Mouse (Mus musculus) spleen, postnatal 4 days (tissue): ENCODE data around the gene Utf1.

Experiments used
- DNase-seq, 2 experiments: peaks; one replicate each; pipeline ENCODE4 v3.0.0; 2022; ENCODE audit warnings: low spot score in 2 of 2

The Utf1 gene

DNA sequence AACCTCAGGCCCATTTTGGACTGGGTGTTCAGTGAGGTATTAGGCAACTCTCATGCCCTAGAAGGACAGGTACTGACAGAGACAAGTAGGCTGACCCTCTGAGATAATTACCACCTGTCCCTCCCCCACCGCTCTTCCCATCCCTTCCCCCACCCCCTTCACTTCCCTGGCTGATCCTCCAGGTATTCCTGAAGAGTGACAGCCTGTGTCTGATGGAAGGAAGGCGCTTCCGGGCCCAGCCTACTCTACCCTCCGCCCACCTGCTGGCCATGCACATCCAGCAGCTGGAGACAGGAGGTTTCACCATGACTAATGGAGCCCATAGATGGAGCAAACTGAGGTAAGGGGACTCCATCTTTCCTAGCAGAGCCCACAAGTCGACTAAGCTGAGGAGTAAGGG, 5.8 kb upstream of the Utf1 start:
- no peak for DNase-seq

DNA sequence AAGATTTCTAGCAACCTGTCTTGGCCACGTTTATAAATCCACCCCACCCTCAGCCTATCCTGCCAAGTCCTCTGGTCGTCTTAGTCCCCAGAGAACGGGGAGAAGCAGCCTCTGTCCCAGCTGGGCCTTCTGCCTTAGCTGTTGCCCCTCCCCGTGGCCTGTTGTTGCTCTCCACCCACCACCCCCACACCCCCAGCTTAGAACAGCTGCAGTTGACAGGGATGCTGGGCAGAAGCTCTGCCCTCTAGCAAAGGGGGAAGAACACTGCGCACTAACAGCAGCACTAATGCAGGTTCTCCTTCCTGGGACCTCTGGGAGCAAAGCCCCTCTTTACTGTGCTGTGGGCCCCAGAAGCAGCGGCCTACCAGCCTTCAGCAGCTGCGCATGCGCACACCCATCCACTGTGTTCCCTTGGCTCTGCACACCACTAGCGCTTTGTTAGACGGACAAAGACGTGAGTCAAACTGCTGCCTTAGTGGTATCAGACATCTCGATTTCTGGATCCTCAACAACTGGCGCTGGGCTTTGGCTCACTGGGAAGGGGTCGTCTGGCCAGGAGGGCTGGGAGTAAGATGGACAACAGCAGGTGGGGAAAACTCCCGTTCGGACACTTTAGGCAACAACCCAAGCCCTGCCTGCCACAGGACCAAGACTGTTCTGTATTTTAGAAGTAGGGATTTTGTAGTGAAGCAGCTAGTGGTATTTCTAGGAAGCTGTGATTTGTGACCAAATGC, 2.9 kb upstream of the Utf1 start:
- no peak for DNase-seq

DNA sequence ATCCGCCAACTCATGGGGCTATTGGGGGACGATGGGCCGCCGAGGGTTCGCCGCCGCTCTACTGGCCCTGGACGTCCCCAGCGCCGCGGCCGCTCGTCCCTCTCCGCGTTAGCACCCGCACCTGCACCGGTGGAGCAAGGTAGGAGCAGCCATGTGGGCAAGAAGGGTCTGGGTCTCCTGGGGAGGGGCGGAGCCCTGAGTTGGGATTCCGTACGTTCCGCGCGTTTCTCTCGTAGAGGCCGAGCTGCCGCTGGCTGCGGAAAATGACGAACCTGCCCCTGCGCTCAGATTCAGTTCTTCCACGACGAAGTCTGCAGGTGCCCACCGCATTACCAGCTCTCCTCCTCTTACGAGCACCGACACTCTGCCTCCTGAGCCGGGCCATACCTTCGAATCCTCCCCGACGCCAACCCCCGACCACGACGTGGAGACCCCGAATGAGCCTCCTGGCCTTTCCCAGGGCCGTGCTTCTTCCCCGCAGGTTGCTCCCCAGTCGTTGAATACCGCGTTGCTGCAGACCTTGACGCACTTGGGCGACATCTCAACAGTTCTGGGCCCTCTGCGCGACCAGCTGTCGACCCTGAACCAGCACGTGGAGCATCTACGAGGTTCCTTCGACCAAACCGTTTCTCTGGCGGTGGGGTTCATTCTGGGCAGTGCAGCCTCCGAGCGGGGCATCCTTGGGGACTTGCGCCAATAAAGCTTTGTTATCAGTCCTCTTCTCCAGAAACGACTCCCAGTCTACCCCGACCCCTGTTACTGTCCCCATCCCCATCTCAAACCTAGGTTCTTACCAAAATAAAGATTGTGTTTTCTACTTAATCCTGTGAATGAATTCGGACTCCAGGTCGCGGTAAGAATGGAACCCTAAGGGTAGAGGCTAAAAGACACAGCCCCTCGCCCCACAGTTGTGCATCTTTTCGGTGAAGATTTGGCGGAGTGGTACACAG, 977 bp downstream of the Utf1 start:
- DNase-seq, result no peak

DNA sequence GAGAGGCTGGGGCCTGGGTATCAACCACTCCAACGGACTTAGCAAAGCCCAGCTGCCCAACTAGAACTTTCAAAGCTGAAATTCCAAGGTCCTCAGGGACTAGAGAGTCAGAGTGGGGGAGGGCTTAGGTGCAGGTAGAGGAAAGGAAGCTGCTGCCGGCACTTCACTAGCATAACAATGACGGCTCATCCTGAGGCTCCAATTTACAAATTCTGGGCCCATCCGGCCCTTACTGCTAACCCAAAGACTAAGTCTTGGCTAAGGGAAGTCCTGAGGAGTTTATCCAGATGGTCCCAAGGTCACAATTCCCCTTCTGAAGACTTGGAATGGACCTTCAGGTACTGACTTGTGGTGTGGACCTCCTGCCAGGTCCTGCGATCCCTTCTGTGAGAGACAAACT, 1.9 kb downstream of the Utf1 start:
- DNase-seq, result no peak

DNA sequence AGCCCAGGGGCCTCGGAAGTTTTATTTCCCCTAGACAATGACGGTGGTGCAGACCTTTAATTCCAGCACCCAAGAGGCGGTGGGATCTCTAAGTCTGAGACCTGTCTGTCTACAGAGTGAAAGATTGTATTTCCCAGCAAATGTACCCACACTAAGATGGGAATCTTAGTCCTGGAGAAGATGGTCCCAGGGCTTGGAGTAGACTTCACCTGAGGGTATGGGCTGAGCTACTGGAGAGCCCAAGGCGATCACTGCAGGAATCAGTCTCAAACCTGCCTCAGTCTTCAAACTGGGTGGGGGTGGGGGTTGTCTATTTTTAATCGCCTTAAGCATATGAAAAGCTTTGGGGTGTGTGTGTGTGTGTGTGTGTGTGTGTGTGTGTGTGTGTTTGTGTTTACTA, 2.4 kb downstream of the Utf1 start:
- DNase-seq, result no peak

DNA sequence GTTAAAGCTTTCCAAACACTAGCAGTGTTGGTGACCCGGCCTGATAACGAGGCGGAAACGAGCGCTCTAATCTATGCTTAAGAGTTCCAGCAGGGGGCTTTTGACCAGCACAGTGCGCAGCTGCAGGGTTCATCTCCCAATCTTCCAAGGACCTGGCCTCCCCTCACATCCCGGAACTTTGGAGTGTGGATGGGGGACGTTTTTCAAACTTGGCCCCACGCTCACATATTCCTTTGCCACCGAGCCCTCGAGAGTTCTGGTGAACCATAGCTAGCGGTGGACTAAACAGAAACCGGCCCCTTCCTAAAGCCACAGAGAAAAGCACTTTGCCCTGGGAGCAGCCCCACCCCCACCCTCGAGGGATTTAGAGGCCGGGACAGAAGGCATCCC, 6.3 kb downstream of the Utf1 start:
- DNase-seq, result no peak

DNA sequence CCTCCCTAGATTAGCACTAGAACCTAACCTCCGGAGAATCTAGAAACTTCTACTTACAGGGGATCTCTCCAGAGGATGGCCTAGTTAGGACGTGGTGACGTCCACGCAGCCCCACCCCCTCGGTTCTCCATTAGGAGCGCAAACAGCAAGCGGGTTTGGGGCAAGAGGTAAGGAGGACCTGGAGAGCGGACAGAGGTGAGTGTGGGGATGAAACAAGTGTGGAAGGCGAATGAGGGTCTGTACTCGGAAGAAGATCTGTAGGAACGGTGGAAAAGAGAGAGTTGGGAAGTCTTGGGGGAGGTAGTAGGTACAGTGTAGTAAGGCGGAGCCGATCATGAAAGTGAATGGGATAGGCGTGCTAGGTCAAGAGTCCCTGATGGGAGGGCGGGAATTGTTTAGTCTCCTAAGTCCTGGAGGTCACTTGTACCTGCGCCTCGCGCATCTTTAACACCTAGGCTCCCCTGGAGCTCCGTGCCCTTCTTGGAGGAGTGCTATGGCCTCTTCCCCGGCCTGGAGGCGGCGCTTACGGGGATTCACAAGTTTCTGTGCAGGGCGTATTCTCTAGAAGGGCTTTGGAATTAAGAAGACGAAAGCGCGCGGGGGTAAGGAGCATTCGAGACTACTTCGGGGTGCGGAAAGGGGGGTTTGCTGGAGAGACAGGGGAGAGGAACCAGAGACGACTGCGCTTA, 6.8 kb downstream of the Utf1 start:
- DNase-seq, result no peak

DNA sequence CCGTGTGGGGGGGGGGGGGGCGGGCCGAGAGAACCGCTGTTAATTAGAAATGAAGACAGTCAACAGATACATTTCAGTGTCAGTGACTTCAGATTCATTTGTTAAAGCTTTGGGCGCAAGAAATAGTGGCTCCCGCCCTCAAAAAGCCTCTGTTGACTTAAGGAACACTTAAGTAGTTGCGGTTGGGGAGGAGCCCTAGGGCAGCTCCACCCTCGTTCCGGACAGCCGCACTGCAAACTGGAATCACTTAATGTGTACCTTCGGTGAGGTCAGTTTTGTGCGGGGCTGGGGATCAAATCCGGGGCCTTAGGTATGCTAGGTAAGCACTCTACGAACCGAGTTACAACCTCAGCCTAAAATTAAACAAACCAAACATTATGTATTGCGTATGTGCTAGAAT, 7.5 kb downstream of the Utf1 start:
- no peak for DNase-seq

DNA sequence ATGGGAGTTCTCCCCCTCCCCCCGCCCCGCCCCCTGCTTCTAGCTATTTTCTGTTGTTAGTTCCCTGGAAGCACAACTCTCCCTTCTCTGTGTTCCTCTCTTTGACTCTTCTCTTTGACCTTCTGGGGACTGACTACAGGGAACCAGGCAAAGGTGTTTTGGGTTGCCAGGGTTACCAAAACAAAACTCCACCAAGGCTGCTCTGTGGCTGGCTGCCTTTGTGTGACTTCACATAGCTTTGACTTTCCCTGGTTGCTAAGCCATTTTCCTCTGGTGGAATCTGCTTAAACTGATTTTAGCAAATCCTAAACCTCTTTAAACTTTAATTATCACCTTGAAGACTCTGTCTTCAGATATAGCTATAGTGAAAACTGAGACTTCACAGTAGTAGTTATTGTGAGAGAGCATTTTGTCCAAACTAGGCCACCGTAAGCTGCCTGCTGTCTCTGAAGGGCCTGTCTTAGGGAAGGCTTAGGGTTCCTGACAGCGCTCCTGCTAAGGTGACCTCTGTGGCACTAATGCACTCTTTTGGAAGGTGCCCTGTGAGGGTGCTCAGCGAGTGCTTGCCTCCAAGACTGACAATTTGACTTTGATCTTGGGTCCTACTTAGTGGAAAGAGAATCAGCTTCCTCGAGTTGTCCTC, 8.5 kb downstream of the Utf1 start:
- DNase-seq, result no peak

DNA sequence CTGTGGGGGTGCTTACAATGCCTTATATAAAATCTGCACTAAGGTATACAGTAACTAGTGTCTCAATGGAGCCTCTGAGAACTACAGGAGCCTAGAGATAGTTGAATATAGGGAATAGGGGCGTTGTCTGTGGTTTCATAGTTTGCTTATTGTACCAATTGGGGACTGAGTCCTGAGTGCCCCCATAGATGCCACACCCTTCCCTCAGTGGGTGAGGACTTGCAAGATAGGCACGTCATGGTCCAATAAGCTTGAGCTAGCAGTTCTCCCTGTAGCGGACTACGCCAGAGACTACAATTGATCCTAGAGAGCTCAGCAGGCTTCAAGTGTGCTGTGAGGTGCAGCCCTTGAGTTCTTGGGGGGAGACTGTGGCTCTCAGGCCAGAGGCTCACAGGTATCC, 11.9 kb downstream of the Utf1 start:
- DNase-seq, result no peak

DNA sequence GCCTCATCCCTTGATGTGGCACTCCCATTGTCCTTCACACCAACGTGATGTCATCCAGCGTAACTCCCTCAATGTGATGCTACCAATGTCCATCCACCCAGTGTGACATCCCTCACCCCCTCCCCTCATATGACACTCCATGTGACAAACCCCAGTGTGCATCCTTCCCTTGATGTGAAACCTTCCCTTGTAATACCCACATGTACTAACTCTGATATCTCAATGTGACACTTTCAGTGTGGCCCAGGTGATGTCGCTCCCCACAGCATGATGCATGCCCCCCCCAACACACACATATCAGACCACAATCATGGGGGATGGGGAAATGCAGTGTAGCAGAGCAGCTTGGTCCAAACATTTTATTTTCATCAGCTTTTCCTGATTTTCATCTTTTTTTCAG, 13.1 kb downstream of the Utf1 start:
- no peak for DNase-seq

DNA sequence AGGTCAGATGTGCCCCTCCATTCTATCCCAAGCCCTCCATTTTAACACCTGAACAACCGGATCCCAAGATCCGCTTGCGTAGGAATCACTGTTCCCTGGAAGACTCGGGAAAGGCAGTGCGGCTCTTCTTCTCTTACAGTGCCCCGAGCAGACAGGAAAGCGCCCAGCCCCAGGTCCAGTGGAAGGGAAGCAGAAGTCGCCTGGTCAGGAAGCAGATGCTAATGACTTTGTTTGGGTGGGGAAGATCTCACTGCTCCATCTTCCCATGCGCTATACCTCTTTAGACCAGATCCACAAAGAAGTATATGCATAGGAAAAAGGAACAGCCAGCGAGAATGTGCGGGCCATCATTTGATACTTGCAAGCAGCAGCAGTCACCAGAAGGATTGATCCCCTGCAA, 13.8 kb downstream of the Utf1 start:
- no peak for DNase-seq

DNA sequence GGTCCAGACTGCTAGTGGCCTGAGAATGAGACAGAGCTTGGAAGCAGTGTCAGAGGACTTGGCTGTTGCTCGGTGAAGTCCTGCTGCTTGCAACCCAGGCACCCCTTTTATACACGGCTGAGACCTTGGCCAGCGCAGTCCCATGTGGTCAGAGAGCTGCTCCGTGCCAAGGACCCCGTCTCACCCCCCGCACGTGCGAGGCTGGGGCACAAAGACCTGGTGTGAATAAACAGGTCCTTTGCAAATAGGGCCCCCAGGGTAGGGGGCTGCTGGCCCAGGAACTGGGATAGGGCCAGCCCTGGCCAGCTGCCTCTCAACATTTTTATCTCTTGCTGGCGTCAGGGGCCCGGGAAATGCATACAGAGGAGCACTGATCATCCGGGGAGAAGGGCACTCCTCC, 14.4 kb downstream of the Utf1 start:
- no peak for DNase-seq

DNA sequence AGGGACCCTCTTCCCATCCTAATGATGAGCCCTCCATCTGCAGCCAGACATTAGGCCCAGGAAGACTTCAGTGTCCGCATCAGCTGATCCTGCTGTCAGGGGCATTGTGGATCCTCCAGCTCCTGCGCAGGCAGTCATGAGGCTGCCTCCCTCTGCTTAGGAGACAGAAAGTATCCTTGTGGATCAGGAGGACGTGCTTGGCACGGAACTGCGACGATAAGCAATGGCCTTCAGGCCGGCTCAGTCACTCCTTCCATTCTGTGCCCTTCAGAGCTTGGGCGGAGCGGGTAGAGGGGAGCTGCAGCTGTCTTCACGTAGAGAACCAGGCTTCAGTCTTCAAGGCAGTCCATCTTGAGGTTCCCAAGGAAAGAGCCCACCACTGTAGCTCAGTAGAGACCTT, 17.6 kb downstream of the Utf1 start:
- DNase-seq, result no peak

DNA sequence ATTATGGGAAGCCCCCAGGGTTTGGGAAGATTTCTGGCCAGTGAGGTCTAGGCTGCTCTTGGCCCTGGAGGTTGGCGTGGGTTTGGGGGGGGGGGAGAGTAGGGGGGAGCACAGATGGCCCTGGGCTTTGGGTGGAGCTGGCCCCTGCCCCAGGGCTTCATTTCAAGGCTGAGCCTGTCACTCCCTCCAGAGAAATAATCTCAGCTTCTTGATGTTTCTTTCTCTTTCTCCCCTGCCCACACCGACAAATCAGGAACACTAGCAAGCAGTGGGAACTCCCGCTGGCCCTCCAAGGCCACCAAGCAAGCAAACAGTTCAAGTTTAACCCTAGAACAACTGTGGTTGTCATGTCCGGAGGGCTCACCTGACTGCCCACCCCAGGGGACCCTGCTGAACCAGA, 20.2 kb downstream of the Utf1 start:
- DNase-seq, result no peak

DNA sequence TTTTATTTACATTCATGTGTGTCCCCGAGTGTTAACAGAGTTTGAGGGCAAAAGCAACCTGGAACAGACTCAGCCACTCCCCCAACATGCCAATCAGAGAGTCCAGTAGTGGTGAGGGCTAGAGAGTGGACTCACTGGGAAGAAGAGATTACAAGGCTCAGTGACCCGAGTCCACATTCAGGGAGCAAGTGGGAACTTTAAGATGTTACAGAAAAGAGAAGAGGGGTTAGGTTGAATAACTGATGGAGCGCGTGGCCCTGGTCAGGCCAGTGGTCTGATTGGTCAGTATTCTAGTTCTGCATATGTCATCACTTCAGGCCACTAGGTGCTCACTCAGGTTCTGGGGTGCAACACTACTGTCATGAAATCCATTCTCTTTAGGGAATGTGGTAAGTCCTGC, 23.6 kb downstream of the Utf1 start:
- DNase-seq, result no peak

DNA sequence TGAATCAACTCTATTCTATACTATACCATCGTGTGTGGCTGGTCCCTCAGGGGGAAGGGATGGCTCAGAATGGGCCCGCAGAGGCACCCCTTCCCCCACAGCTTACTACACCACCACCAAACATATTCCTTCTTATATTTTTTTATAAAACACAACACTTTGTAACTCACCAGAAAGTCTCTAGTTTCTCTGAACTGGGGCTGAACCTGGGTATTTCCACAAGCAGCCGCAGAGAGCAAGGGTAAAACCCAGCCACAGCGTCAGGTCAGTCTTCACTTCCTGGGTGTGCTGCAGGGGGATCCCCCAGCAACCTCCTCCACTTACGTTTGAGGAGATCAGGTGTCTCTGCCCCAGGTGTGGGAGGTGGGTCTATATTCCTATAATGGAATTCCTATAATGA, 24.8 kb downstream of the Utf1 start:
- no peak for DNase-seq

DNA sequence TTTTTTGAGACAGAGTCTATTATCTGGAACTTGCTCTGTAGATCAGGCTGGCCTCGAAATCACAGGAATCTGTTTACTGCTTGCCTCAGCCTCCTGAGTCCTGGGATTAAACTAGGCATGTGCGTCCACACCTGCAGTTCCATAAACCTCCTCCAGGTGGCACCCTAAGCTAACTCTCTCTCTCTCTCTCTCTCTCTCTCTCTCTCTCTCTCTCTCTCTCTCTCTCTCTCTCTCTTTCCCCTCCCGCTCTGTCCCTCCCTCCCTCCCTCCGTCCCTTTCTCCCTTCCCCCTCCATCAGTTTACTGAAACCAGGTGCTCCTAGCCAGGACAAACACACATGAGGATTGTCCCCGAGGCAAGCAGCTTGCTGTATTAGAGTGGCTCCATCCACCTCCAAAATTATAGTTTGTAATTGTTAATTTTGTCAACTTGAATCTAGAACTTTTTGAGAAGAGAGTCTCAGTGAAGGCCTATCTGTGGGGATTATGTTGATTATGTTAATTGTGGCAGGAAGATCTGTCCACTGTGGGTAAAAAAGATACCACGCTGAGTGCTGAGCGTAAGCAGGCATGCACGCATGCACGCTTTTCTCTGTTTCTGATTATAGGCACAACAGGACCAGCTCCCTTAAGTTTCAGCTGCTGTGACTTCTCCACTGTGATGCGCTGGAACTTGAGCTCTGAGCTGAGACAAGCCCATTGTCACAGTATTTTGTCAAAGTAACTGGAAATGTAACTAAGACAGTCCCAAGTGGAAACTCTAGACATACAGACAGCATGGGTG, 25.9 kb downstream of the Utf1 start:
- DNase-seq, result peak; percentile 70 to 90

DNA sequence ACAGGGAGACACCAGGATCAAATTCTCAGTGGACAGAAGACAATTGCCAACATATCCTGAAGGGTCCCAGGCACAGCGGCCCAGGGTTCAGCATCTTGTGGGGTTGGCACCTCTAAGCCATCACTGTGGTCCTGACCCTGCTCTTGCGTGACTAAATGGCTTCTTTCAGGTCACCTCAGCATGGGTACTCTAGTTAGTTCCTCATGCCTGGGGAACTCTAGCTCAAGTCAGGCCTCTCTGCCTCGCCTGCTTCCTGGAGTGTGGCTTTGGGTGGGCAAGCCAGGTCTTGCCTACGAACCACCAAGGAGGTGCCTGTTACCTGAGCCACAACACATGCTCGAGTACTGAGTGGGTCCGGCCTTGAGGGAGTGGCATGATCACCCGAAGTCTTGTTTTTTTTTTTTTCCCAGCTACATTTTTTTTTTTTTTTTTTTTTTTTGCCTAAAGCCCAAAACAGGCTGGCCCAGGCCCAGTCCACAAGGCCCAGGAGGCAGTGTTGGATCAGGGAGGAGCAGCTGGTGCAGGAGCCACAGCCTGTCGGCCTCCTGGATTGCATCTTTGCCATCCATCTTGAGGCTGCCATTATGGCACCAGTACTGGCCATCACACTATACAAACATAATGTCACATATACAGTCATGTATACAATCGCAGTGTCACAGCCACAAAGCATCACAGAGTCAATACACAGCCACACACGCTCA, 26.8 kb downstream of the Utf1 start:
- no peak for DNase-seq

DNA sequence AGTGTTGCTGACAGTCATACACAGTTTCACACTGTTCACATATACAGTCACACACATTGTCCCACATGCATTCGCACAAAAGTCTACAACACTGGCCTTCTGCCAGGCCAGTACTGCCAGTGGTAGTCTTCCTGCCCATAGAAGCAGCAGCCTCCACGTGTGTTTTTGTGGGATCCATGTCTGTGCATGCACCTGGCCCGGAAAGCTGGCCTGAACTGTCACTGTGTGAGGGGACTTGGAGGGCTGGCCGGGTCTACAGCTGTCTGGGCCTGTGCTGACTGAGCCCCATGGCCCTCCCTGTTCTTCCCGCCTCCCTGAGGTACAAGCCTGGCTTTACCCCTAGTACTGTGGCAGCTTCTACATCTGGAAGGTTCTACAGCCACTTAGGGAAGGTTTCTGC, 27.4 kb downstream of the Utf1 start:
- DNase-seq, result peak in 1 of 2 experiments; percentile 62

DNA sequence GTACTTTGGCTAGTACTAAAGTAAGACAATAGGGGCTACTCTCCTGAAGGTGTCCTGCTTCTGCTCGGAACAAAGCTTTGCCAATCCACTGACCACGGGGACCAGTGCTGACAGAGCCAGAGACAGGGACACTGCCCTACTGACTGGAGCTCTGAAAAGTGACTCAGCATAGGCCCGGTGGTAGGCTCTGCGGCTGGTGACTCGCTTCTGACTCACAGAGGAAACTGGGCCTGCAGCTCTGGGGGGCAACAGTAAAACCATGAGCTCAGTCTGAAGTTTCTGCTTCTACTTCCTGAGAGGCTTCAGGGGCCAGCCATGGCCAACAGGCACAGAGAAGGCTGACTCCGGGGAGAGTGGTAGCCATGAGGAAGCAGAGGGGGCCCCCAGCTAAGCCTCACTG, 27.8 kb downstream of the Utf1 start:
- DNase-seq, result peak in 1 of 2 experiments; percentile 64
